ENCODE assay signal across 17 mouse cellular contexts in the genomic region with DNA sequence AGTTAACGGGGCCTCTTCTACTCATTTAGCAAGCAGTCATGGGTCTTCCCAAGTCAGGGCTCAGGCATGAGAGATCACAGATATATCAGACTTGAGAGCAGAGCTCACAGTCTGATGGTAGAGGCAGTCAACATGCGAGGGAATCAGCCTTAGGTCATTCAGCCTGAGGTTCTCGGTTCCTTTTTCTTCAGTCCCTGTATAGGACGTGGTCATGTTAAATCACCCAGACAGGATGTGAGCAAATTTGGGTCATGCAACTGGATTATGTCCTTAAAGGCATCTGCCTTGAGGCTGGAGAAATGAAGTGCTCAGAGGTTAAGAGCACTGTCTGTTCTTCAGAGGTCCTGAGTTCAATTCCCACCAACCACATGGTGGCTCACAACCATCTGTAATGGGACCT. TPM values are rescaled to one million over a fixed set of nuclear protein-coding genes. Genes with fewer than 3 reads are reported as not detected.
DNase-seq lines count a peak whose midpoint lies in the region; ATAC-seq and TF ChIP-seq lines count a peak whose summit lies in the region.
"Had no signal": no experiment of that assay in that cellular context is flagged by ENCODE, and none has a peak within 500 bp of the region (broad histone marks: within the 10 kb centered on the region; RNA-seq: fewer than 3 reads in every experiment).

No protein-coding gene starts in this region.

- H3K36me3 ChIP-seq in kidney, embryonic 15.5 days, result no peaks in the 10 kb centered on the region
- no peaks in the 10 kb centered on the region for H3K36me3 ChIP-seq in macrophage (ENCODE audit: inconsistent target)
- H3K36me3 ChIP-seq in liver, postnatal 0 days (replicated peaks; ENCODE audit: insufficient read depth, low read length), result no peaks in the 10 kb centered on the region
- H3K36me3 ChIP-seq in embryonic facial prominence, embryonic 10.5 days (replicated peaks), result no peaks in the 10 kb centered on the region
- H3K36me3 ChIP-seq: forebrain, embryonic 10.5 days; hindbrain, embryonic 13.5 days; limb, embryonic 13.5 days; neural tube, embryonic 13.5 days had no signal

- peak overlapping the region; percentile 95; the same call in 1 of the 2 replicates for H3K27ac ChIP-seq in kidney, embryonic 15.5 days
- H3K27ac ChIP-seq in macrophage, result peak overlapping the region; percentile 81
- no peak overlapping the region for H3K27ac ChIP-seq in liver, postnatal 0 days (ENCODE audit: low read depth)
- no peak overlapping the region for H3K27ac ChIP-seq in embryonic facial prominence, embryonic 10.5 days (replicated peaks)
- H3K27ac ChIP-seq: forebrain, embryonic 10.5 days; hindbrain, embryonic 13.5 days; neural tube, embryonic 13.5 days had no signal

- WGBS in kidney, embryonic 15.5 days, result 66% methylated on average over 4 of the region's 4 CpGs
- WGBS in macrophage (ENCODE audit: missing documents), result 26% methylated on average over 4 of the region's 4 CpGs
- 42% methylated on average over 4 of the region's 4 CpGs for WGBS in liver, postnatal 0 days (ENCODE audit: insufficient replicate concordance)
- 86% methylated on average over 4 of the region's 4 CpGs for WGBS in embryonic facial prominence, embryonic 10.5 days

- no peaks in the 10 kb centered on the region for H3K9me3 ChIP-seq in kidney, embryonic 15.5 days (replicated peaks)
- H3K9me3 ChIP-seq in liver, postnatal 0 days (ENCODE audit: low read length), result no peaks in the 10 kb centered on the region
- no peaks in the 10 kb centered on the region for H3K9me3 ChIP-seq in embryonic facial prominence, embryonic 10.5 days
- H3K9me3 ChIP-seq: forebrain, embryonic 10.5 days; neural tube, embryonic 13.5 days had no signal

- TF ChIP-seq EP300 in liver, postnatal 0 days (IDR thresholded peaks at IDR 0.05; ENCODE audit: low read depth), result no peak

- DNase-seq in kidney, postnatal 25 days, result no peak
- DNase-seq in urinary bladder, postnatal 14 days (ENCODE audit: low spot score), result peak; percentile 2
- DNase-seq in urinary bladder, postnatal 25 days (ENCODE audit: low spot score), result no peak
- no peak for DNase-seq in liver, postnatal 0 days
- DNase-seq in embryonic facial prominence, embryonic 10.5 days (ENCODE audit: low spot score), result no peak
- DNase-seq: cerebellum, adult 11-12 months; heart, postnatal 10 days; kidney, adult 18-20 months; lung, adult 18-20 months had no signal

- H3K4me2 ChIP-seq in kidney, embryonic 15.5 days, result no peak overlapping the region
- no peak overlapping the region for H3K4me2 ChIP-seq in liver, postnatal 0 days (ENCODE audit: low read depth, low read length)
- H3K4me2 ChIP-seq: hindbrain, embryonic 13.5 days; limb, embryonic 13.5 days; neural tube, embryonic 13.5 days had no signal

- no peak overlapping the region for H3K9ac ChIP-seq in kidney, embryonic 15.5 days
- H3K9ac ChIP-seq in liver, postnatal 0 days (replicated peaks), result no peak overlapping the region
- H3K9ac ChIP-seq: hindbrain, embryonic 13.5 days; limb, embryonic 13.5 days; neural tube, embryonic 13.5 days had no signal

- no peaks in the 10 kb centered on the region for H3K27me3 ChIP-seq in kidney, embryonic 15.5 days
- no peaks in the 10 kb centered on the region for H3K27me3 ChIP-seq in liver, postnatal 0 days (ENCODE audit: insufficient read depth, low read length)
- H3K27me3 ChIP-seq in embryonic facial prominence, embryonic 10.5 days (replicated peaks; ENCODE audit: low read depth, poor library complexity, severe bottlenecking), result no peaks in the 10 kb centered on the region
- H3K27me3 ChIP-seq: hindbrain, embryonic 13.5 days; limb, embryonic 13.5 days; neural tube, embryonic 13.5 days had no signal

- no peak for ATAC-seq in kidney, embryonic 15.5 days (replicated peaks; ENCODE audit: low FRiP score)
- no peak for ATAC-seq in liver, postnatal 0 days

- no peak for TF ChIP-seq CTCF in liver, postnatal 0 days (IDR thresholded peaks at IDR 0.05; ENCODE audit: low read depth)

- no peak overlapping the region for H3K4me3 ChIP-seq in kidney, embryonic 15.5 days (replicated peaks)
- H3K4me3 ChIP-seq in macrophage (ENCODE audit: inconsistent target), result no peak overlapping the region
- H3K4me3 ChIP-seq in liver, postnatal 0 days (ENCODE audit: low read depth, low read length), result no peak overlapping the region
- H3K4me3 ChIP-seq in embryonic facial prominence, embryonic 10.5 days, result no peak overlapping the region
- H3K4me3 ChIP-seq: forebrain, embryonic 10.5 days; hindbrain, embryonic 13.5 days; limb, embryonic 13.5 days; neural tube, embryonic 13.5 days had no signal

- H3K4me1 ChIP-seq in kidney, embryonic 15.5 days, result peaks cover 32% of the 10 kb centered on the region
- peaks cover 15% of the 10 kb centered on the region for H3K4me1 ChIP-seq in liver, postnatal 0 days (ENCODE audit: insufficient read depth)
- peaks cover 28% of the 10 kb centered on the region for H3K4me1 ChIP-seq in embryonic facial prominence, embryonic 10.5 days

- H3K79me2 ChIP-seq in macrophage (ENCODE audit: inconsistent target), result no peaks in the 10 kb centered on the region

RNA-seq across cellular contexts. Expression of a gene that starts 29.9 kb away (rescaled TPM):
- 19.1 and 20.8 TPM in 2 replicates for polyA plus RNA-seq in kidney, embryonic 15.5 days (2015; fragmentation: Nextera tagmentation; extraction: Ambion mirVana)
- total RNA-seq in macrophage (2018; cell fraction: chromatin; rRNA removed), result 1 to 10 TPM in 4 of 26 experiments, under 1 TPM in 3, not detected in 19; 0.29 to 1.3 (median 1.1) TPM
- 1 to 10 TPM in 6 of 26 experiments, under 1 TPM in 19, not detected in 1; 0.17 to 1.6 (median 0.53) TPM for total RNA-seq in macrophage (2018; cell fraction: cytosol; rRNA removed)
- total RNA-seq in macrophage (2018; cell fraction: nucleus; rRNA removed), result 1 to 10 TPM in 4 of 26 experiments, under 1 TPM in 16, not detected in 6; 0.23 to 2.7 (median 0.49) TPM
- polyA plus RNA-seq in macrophage (2018), result 0.38 to 1.5 TPM (median 1.2 TPM) in 3 replicates
- polyA plus RNA-seq in liver, postnatal 0 days (2015; fragmentation: Nextera tagmentation; extraction: Ambion mirVana), result 0.13 and 0.25 TPM in 2 replicates
- 0.34 and 0.77 TPM in 2 replicates for polyA plus RNA-seq in embryonic facial prominence, embryonic 10.5 days (2016; fragmentation: Nextera tagmentation; extraction: Ambion mirVana)
- total RNA-seq: megakaryocyte-erythroid progenitor cell, adult 5-6 weeks; monocyte, adult 5-6 weeks had no signal

RNA-seq across cellular contexts. Expression of a gene that starts 49.3 kb away (rescaled TPM):
- polyA plus RNA-seq in kidney, embryonic 15.5 days (2015; fragmentation: Nextera tagmentation; extraction: Ambion mirVana), result 150 and 166 TPM in 2 replicates
- 10 to 100 TPM; 12.0 to 63.5 (median 25.2) TPM for total RNA-seq in macrophage (2018; cell fraction: chromatin; rRNA removed)
- 100 to 1,000 TPM in 21 of 26 experiments, 10 to 100 TPM in 5; 77.6 to 133 (median 112) TPM for total RNA-seq in macrophage (2018; cell fraction: cytosol; rRNA removed)
- 10 to 100 TPM; 19.6 to 67.0 (median 35.6) TPM for total RNA-seq in macrophage (2018; cell fraction: nucleus; rRNA removed)
- polyA plus RNA-seq in macrophage (2018), result 102 to 248 TPM (median 154 TPM) in 3 replicates
- 89.1 and 94.2 TPM in 2 replicates for polyA plus RNA-seq in liver, postnatal 0 days (2015; fragmentation: Nextera tagmentation; extraction: Ambion mirVana)
- polyA plus RNA-seq in embryonic facial prominence, embryonic 10.5 days (2016; fragmentation: Nextera tagmentation; extraction: Ambion mirVana), result 194 and 204 TPM in 2 replicates

Comparison
In these comparisons a context has a peak if more than half of its experiments do, and no peak if none do; other contexts are left out.
1. H3K27ac ChIP-seq: peak in kidney, embryonic 15.5 days (single experiment) and macrophage (single experiment); none in liver, postnatal 0 days (single experiment) and embryonic facial prominence, embryonic 10.5 days (single experiment).